Mouse (Mus musculus): ENCODE data around the gene Ipo9.

GRCm38 (mm10) chr1:135467462-135467861 lies 37.2 kb upstream of the Ipo9 start:
- TF ChIP-seq CTCF (IDR thresholded peaks at IDR 0.05; ENCODE audit: borderline replicate concordance, control insufficient read depth, extremely low read depth, insufficient read depth, low read length, poor library complexity) (no peak), POLR2A (IDR thresholded peaks at IDR 0.05; ENCODE audit: control insufficient read depth, extremely low read depth, insufficient read depth, low read length, poor library complexity) (no peak)

Data from thymus, adult 2 months (tissue).